Mouse (Mus musculus) liver, adult 2 months (tissue): ENCODE measurements around the gene Rxfp3.

Experiments used
- CTCF ChIP-seq: fragments of 200-500 bp; IDR thresholded peaks from 2 replicates; pipeline ENCODE4 v1.5.1; 2011; ENCODE audit warnings: low read depth, low read length, control low read depth
- POLR2A ChIP-seq: fragments of 200-500 bp; IDR thresholded peaks from 2 replicates; pipeline ENCODE4 v1.6.1; 2011; ENCODE audit warnings: low read length, control low read depth; ENCODE audit not compliant: insufficient read depth; ENCODE audit errors: extremely low read depth

DNA sequence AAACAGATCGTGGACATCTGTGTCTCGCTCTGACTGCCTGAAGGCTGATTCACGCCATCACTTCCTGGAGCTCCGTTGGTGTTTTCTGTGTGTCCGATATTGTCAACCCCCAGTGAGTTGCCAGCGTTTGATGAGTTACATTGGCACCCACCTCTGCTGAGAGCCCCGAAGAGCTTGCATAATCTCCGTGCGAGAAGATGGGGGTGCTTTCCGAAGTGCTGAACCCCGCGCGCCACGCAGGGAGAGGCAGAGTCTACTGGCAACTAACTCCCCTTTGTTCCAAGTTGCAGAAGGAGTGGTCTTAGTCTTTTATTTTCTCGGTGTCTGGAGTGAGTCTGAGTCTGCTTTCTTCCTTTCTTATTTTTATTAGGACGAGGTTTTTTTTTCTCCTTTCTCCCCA lies at the start of gene Rxfp3:
- TF ChIP-seq CTCF: no peak
- TF ChIP-seq POLR2A: no peak
